Mouse (Mus musculus) embryo, embryonic 11 days (tissue): ENCODE results near the gene Tln2.

Source experiments
- DNase-seq: peaks from one replicate; pipeline ENCODE4 v3.0.0-alpha.2; 2015

Tln2 gene

DNA sequence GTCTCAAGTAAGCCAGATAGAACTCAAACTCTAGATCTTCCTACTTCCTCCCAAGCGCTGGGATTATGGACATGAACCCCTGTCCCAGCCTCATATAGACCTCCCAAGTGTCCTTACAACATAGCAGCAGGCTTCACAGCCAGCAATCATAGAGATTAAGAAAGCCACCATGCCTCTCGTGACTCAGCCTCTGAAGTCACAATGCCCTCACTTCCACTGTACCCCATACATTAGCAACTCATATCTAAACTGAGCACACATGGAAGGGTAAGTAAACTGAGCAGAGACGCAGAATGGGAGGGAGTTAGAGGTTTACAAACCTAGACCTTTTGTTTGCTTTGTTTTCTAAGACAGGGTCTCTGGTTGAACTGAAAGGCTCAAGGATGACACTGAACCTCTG is 13.7 kb downstream of the Tln2 start:
- no peak for DNase-seq

DNA sequence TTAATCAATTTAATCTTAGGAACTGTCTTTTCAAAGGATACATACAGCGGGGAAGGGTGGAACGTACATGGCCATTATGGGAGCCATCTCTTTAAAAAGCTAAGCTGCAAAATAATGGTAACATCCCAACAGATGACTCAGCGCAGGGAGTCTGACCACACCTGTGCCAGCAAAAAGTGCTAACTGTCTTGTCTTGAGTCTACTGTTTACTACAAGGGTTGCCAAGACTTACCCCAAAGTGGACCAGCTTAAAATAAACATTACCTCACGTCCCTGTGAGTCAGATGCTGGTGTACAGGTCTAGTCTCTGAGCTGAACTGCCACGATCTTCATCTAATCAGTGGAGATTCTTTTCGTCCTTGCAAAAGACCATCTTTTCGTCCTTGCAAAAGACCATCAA is 14.7 kb downstream of the Tln2 start:
- DNase-seq = no peak

GRCm38 (mm10) chr9:67541948-67542347 is 17.6 kb downstream of the Tln2 start:
- no peak for DNase-seq

GRCm38 (mm10) chr9:67539776-67540706 is 19.5 kb downstream of the Tln2 start:
- no peak for DNase-seq

DNA sequence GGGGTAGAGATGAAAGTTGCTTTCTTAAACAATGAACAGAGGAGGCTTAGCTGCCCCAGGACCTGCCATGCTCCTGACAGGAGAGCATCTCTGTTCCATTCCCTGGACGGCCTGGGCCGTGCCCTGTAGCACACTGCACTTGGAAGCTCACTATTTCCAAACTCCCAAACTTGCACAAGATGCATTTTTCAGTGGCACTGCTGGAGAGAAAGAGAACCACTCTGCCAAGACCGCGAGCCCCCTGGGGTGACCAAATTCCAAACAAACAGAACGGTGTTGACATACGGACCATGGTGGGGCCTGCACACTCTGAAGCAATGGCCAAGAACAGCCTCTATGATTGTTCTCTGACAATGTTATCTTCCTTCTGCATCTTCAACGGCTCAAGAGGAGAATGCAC is 25.1 kb downstream of the Tln2 start:
- DNase-seq = no peak

DNA sequence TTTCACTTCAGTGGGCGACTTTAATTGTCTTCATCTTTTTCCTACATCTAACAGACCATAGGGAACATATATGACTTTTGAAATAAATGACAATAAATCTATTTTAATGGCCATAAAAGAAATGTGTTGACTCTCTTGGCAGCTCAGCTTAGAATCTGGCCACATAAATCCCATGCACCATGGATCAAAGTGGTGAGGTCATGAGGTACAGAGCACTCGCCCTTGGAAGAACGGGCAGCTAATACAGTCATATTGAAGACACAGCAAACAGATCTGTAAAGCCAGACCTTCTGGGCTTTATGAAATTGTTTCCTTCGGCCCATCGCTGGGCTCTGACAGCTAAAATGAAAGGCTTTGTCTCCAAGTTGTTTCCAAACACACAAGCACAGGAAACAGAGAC is 26.2 kb downstream of the Tln2 start:
- DNase-seq = no peak

GRCm38 (mm10) chr9:67532631-67533030 is 26.9 kb downstream of the Tln2 start:
- DNase-seq = no peak

- no peak for DNase-seq
These were observed 29.9 kb downstream of the Tln2 start for GRCm38 (mm10) chr9:67529600-67529999.

- no peak for DNase-seq
These were observed 31.8 kb downstream of the Tln2 start for GRCm38 (mm10) chr9:67527726-67528125.

DNA sequence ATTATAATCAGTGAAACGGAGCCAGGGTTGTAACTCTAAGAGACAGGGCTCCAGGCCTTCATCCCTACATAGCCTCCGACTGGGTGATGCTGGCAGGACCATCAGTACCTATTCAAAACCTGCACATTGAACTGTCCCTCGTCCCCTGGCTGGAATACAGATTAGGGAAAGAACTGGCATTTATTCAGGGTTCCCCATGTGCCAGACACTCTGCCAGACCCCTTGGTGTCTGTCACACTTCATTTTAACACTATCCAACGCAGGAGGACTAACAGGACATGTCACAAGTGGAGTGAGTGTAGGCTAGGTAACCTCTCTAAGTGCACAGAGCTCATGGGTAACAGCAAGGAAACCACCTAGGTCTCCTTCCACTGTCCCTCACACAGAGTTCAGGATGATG is 37.8 kb downstream of the Tln2 start:
- no peak for DNase-seq

- peak; percentile 31 for DNase-seq
These were observed 50.0 kb downstream of the Tln2 start for GRCm38 (mm10) chr9:67509510-67509909.

- no peak for DNase-seq
These were observed 54.7 kb downstream of the Tln2 start for GRCm38 (mm10) chr9:67504669-67505260.

DNA sequence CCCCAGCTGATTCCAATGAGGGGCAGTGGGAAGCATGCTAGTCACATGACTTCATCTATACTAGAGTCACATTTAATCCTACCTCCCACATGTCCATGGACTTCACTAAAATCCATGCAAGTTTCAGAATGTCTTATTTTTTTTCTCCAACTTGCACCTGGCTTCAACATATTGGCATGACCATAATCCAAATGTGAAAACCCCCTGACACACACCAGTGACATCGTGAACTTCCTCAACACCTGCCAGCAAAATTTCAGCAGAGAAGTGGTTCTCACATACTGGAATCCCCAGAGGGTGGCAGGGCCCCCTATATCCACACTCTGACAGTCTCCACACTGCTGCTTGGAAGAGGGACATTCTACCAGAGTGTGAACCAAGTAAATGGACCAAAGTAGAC is 57.7 kb downstream of the Tln2 start:
- DNase-seq = no peak

GRCm38 (mm10) chr9:67496368-67496767 is 63.1 kb downstream of the Tln2 start:
- DNase-seq = no peak

DNA sequence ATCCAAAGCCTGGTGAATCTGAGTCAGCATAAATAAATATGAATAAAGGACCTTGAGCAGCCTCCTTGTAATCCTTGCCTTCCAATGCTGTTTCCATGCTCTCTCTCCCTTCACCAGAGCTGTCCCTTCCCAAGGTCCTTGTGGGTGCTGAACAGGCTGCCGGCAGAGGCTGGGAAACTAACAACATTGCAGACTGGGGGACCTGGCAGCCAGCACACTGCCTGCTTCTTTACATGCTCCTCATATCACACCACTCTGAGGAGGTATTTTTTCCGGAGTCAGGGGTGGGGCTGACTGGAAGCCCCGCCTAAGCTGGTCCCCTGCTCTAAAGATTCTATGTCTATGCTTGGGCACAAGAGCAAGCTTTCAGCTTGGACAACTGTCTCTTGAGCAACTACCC is 64.2 kb downstream of the Tln2 start:
- no peak for DNase-seq

DNA sequence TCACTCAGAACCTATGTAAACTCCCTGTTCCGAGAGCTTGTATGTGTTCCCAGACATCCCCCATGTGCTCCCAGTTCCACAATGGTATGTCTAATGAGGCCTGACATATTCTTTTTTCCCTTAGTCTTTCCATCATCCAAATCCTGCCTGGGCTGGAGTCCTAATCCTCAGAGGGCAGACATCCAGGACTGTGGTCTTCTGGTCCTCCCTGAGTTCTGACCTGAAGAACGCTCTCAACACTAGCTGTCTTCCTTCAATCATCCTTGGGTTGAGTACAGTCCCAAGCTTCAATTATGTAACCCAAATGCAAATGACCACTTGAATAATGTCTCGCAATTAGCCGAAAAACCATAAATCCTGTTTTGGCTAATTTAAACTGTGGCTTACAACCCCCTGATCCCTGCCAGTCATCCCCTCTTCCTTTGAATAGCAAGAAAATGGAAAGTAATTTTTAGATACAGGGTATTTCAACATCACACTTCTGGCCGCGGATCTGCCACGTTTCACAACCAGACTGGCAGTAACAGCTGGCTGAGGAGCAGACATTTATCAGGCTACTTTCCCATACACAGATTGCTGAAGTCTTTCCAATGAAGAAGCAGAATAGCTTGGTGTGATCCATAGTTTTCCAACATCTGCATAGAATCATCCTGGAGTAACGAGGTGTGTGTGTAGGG is 65.5 kb downstream of the Tln2 start:
- no peak for DNase-seq

DNA sequence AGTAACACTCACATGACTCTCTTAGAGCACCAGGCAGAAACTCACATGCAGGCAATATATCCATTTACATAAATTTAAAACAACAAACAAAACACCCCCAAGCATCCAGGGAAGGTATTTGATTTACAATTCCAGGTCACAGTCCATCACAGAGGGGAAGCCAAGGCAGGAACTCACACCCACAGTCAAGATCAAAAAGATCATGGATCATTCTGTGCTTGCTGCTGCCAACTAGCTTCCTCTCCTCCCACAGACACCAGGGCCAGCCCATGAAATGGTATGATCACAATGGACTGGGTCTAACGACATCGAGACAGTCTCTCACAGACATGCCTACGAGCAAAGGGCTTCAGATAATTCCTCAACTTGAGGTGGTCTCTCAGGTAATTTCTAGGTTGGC is 70.1 kb downstream of the Tln2 start:
- DNase-seq = no peak

DNA sequence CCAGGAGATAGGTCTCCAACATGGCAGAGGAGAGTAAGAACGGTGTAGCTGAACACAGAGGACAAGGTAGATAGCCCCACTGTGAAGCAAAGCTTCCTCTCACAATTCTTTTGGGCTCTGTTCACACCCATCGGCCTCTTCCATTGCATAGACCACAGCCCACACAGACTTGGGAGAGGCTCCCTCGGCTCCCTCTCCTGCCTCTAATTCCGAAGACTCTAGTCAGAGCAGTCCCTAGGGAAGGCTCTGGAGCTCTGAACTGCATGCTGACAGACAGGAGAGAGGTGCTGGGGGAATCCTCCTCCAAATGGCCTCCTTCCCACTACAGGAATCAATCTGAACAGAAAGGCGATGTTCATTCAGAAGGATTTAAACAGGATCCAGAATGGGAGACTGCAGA is 72.9 kb downstream of the Tln2 start:
- no peak for DNase-seq

DNA sequence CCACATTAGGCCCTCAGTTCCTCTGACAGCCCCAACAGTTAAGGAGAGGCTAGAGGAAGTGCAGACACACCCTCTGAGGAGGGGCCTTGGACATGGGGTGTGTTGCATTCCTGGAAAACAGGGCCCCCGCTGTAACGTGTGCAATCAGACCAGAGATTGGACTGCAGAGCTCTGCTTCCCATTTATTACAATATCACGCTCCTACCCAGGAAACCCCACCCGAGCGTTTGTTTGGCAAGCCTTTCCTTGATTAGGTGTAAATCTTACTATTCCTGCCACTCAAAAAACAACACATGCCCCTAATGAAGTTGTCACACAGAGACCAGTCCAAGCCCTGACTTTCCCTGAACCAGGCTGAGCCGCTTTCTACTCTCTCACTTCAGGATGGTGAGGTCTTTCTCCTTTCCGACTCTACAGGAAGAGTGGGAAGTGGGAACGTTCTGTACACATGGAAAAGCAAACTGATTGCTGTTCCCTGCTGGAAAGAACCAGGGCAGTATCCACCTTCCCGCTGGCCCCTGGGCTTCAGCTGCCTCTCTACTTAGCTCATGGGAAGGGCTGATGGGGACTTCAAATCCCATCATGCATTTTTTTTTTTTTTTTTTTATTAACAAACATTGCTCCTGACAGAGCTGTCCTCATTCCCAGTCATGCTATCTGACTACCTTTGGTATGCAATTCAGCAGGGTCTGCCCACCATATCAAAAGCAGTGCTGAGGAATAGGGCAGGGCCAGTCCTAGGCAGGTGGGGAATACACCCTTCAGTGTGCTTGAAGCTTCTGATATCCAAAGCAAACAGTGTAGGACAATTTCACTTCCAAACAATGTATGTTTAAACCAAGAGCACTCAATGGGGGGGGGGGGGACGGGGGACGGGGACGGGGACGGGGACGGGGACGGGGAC is 74.1 kb downstream of the Tln2 start:
- no peak for DNase-seq

DNA sequence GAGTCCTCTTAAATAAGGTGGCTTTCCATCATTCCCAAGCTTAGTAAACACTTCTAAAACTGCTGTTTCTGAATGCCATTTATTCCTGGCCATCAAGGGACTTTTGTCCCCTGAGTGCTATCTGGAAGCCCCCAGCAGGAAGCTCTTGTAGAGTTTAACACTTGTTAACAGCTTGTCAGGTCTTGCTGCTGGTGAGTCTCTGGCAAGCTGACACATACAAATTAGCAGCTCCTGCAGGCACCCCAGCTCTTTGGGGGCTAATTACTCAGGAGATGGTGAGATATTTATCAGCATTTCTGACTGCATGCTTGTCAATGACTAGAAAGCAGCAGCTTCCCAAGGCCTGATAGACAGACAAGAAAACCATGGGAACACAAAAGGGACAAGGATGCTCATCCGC is 77.2 kb downstream of the Tln2 start:
- no peak for DNase-seq

GRCm38 (mm10) chr9:67481851-67482250 is 77.7 kb downstream of the Tln2 start:
- DNase-seq = no peak

DNA sequence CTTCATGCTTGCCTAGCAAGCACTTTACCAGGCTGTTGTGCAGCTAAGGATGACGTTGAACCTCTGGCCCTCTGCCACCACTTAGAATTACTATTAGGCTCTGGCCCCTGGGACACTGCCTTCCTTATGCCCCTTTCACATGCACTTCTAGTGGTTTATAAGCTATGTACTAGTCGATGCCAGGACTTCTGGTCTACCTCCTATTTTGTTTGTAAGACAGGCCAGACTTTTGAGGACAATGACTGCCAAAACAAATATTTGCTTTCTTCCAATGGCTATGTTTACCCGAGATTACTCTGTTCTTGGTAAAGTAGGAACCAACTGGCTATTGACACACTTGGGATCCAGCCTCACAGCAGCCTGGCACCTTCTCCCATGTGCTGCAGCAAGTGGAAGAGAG is 82.1 kb downstream of the Tln2 start:
- DNase-seq = no peak

DNA sequence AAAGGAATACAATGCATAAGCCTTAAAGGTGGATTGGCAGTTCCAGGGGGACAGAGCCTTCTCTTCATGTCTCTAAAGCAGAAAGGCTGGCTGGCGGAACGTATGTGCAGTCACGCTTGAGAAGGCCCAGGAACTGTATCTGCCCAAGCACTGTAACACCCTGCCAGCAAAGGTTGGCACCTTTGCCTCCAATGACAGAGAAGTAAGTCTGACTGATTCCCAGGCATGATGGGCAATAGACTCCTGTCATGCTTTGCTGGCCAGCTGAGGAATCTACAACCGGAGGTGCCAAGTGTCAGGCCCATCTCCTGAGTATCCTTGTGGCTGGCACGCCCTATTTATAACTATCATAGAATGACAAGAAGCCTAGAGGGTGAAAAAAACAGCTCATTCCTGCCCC is 83.3 kb downstream of the Tln2 start:
- no peak for DNase-seq
